Mouse (Mus musculus) adrenal gland (tissue): ENCODE results near the gene Impdh1.
"Not testable (repeated sequence)": the region's sequence is repeated elsewhere in the genome, so short reads cannot be mapped to it uniquely, and the experiment has no call there.

Experiments
- intact Hi-C: fragments of 180-260 bp; cut with DNase I; formaldehyde crosslinking; loops from one replicate; pipeline ENCODE4 v1.15.1; 2025
- long read RNA-seq, 2 experiments: library from polyadenylated mRNA; unstranded; transcript quantifications; one replicate each; pipeline ENCODE4 v2.0.0; 2020; ENCODE audit warnings: borderline replicate concordance in 1 of 2; ENCODE audit not compliant: insufficient replicate concordance in 1 of 2

Gene Impdh1
- long read RNA-seq, experiment 1, transcript Impdh1-201 (14 exons, 2,437 nt): major isoform, 6 of 10 reads
- long read RNA-seq, experiment 1, partial matches to known transcripts: 0 of 10 reads
- long read RNA-seq, experiment 1, other reads (novel, unspliced or antisense): 3 of 10 reads
- long read RNA-seq, experiment 2, partial matches to known transcripts: 2 of 8 reads
- long read RNA-seq, experiment 2, other reads (novel, unspliced or antisense): 1 of 8 reads

- intact Hi-C loops: no loop called here
Measured at GRCm38 (mm10) chr6:29215881-29216501, at the start of gene Impdh1. Impdh1 (minus strand) TSS chr6:29216364.

DNA sequence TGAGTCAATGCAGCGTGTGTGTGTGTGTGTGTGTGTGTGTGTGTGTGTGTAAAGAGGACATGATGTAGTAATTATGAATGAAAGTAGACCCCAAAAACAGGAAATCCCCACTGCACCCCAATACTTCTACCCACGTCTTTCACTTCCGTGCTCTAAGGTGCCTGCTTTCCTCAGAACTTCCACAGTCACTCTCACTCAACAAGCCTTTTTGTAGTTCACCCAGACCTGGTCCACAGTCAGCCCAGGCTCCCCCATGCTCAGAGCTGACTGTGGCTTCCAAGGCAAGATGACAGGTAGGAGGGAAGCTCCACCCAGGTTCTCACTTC lies 48.3 kb upstream of the Impdh1 start:
- intact Hi-C loops: no loop called here

DNA sequence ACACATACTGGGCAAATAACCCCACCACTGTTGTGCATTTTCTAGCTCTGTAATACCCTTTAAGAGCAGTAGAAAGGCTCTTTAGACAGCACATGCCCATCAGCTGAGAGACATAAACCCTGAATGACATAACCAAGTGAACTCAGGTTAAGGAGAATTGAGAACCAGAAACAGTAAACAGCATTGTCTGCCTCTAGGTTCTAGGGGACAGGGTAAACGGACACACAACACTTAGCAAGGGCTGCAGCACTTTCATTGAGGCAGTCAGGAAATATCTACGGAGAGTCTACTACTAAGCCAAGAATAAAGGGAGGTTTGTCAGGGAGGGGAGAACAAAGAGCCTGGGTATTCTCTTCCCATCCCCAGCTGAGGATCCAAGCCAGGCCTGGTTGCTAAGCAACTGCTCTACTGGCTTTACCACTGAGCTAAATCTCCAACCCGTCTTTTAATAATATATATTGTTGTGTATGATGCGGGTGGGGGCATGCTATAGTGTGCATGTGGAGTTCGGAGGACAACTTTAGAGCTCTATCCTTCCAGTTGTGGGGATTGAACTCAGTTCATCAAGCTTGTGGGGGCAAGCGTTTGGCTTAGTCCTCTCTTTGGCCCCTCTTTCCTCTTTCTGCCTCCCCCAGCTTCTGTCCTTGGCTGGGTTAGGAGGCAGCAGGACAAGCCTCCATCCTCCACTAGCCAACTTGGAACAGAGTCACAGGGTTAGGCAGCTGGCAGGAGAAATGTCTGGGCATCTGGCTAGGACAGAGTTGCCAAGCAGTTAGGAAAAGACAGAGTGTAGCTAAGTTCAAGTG lies 47.7 kb upstream of the Impdh1 start:
- intact Hi-C loops: no loop called here

- intact Hi-C loops: no loop called here
Measured at GRCm38 (mm10) chr6:29261831-29262230, 45.7 kb upstream of the Impdh1 start.

DNA sequence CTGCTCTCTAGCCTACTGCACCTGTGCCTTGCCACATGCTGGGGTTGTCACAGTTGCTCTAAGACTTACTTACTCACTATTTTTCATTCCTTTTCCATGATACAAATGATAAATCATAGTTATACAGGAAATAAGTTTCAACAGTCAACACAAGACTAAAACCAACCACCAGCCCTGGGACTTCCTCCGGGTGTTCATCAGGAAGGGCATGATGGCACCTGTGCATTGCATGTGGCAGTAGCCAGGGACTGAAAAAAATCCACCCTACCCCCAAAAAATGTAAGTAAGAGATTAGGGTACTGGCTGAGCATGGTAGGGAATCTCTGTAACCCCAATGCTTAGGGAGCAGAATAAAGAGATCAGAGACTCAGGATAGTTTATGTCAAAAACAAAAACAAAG lies 43.3 kb upstream of the Impdh1 start:
- intact Hi-C loops: no loop called here

- intact Hi-C loops: no loop called here
Measured at GRCm38 (mm10) chr6:29247072-29247471, 30.9 kb upstream of the Impdh1 start.

DNA sequence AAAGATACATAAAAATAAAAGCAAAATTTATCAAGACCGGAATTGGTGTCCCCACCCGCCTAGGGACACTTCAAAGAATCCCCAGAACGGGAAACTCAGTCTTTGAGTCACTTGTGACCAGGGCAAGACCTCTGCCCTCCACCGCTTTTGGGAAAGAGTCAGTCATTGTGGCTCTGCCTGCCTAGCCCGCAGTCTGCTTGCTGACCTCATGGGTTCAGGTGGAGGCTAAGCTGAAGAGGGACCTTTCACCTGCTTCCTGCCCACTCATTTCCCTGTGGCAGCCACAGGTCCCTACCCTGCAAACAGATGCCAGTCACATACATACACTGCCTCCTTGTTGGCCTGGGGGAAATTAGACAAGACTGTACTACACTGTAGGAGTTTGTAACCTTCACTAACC lies 30.4 kb upstream of the Impdh1 start:
- intact Hi-C loops: no loop called here

DNA sequence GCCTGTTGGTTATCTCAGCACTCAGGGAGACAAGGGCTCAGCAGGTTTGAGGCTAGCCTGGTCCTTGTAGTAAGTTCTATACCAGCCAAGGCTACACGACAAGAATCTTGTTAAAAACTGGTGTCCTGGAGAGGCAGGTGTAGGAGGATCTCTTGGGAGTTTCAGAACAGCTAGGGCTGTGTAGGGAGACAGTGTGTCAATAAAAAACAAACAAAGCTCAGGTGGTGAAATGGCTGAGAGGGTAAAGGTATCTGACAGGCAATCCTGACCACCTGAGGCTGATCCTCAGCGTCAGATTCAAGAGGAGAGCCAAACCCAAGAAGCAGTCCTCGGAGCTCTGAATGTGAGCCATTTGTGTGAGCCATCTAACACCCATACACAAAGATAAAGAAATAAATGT lies 30.0 kb upstream of the Impdh1 start:
- intact Hi-C loops: no loop called here

DNA sequence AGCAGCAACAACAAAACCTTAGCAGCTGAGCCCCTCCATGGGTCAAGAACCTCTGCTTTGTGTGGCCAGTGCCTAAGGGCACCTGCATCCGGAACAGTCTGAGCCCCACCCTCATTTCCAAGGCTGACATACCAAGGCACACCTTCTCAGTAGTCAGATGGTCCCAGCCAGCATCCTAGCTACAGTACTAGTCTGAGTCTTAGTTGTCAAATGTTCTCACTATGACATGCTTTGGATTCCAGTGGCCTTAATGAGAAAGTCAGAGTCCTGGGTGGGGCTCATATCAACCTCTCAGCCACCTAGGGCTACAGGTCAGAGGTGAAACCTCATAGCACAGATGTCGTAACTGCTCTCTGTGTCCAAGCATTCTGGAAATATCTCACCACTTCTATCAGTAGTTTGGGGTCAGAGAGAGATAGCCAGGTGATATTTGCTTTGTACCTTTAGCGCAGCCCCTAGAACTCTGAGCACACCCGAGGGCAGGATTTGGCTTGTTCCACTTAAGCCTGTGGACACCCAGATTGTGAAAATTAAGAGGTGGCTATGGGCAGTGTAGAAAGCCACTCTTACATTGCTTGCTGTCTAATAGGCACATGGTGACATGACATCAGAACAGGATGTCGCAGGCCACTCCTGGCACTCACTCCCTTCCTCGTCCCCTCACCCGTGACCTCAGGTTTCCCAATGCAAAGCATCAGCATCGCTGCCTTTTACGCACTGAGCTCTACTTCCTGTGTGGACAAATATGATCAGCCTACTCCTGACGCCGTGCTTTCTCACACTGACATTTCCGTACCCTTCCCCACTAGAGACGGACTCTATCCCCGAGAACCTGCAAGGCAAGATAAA lies 29.3 kb upstream of the Impdh1 start:
- intact Hi-C loops: no loop called here

DNA sequence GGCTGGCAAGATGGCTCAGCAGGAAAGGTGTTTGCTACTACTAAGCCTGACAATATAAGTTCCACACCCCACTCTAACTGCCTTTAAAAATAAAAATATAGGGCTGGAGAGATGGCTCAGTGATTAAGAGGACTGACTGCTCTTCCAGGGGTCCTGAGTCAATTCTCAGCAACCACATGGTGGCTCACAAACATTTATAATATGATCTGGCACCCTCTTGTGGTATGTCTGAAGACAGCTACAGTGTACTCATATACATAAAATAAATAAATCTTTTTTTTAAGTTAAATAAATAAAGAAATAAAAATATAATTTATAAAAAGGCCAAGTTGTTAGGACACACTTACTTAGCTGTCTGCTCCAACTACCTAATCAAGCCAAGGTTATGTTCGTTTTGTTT lies 26.1 kb upstream of the Impdh1 start:
- intact Hi-C loops: no loop called here

GRCm38 (mm10) chr6:29241697-29242096 lies 25.5 kb upstream of the Impdh1 start:
- intact Hi-C loops: loop anchor here (2.0 kb wide), 2 partner anchors 37 kb away; partner anchors contain the start of gene Fam71f2

- intact Hi-C loops: loop anchor here (2.0 kb wide), 2 partner anchors 36 to 38 kb away; partner anchors contain the start of gene Fam71f2
Measured at GRCm38 (mm10) chr6:29240806-29241205, 24.6 kb upstream of the Impdh1 start.

- intact Hi-C loops: no loop called here
Measured at GRCm38 (mm10) chr6:29234272-29234671, 18.1 kb upstream of the Impdh1 start.

DNA sequence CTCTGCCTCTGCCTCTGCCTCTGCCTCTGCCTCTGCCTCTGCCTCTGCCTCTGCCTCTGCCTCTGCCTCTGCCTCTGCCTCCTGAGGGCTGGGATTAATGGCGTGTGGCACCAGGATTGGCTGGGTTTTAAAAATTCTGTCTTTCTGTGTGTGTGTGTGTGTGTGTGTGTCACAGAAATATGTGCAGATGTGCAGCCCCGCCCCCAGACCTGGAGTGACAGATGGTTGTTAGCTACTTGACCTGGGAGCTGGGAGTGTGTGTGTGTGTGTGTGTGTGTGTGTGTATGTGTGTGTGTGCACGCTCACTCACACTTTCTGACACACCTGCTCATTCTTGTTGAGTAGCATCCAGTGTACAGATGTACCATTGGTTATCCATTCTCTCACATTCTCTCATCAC lies 17.5 kb upstream of the Impdh1 start:
- intact Hi-C loops: no loop called here

DNA sequence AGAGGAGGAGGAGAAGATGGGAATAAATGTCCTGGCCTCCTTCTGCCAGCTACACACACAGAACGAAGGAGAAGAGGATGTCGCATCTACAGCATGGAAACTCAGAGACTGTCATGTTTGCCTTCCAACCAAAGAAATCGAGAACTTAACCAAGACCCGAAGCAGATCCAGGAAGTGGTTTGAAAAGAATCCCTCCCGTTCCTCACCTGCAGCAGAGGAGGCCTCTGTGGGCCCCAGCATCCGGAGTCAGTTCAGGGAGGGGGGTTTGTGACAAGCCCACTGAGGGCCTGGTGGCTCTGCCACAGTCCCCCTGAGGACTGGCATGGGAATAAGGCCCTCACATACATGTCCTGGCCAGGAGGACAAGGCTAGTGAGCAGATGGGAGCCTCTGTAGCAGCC lies 16.2 kb upstream of the Impdh1 start:
- intact Hi-C loops: no loop called here

GRCm38 (mm10) chr6:29231799-29232198 lies 15.6 kb upstream of the Impdh1 start:
- intact Hi-C loops: no loop called here

DNA sequence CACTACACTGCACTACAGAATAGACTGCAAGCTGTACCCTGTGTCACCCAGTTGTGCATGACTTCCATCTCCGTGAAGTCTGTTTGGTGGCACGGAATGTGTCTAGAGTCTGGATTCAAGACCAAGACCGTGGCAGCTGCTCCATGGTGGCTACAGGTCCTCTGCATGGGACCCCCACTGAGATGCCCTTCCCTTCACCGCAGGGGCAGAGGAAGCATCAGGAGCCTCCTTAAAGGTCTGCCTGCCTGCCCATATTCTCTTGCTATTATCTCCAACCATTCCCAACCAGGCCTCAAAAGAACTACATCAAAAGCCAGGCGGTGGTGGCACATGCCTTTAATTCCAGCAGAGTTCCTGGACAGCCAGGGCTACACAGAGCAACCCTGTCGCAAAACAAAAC lies 14.2 kb upstream of the Impdh1 start:
- intact Hi-C loops: no loop called here

GRCm38 (mm10) chr6:29229265-29229913 lies 13.2 kb upstream of the Impdh1 start:
- intact Hi-C loops: no loop called here

DNA sequence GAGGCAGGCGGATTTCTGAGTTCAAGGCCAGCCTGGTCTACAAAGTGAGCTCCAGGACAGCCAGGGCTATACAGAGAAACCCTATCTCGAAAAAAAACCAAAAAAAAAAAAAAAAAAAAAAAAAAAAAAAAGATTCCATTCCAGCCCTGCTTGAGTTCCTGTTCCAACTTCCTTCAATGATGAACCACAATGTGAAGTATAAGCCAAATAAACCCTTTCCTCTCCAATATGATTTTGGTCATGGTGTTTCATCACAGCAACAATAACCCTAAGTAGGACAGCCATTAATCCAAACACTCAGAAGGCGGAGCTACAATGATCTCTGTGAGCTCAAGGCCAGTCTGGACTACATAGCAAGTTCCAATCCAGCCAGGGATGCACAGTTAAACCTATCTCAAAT lies 1.6 kb upstream of the Impdh1 start:
- intact Hi-C loops: not testable (repeated sequence)

- intact Hi-C loops: no loop called here
Measured at GRCm38 (mm10) chr6:29215181-29215580, 983 bp downstream of the Impdh1 start.

GRCm38 (mm10) chr6:29214776-29215175 lies 1.4 kb downstream of the Impdh1 start:
- intact Hi-C loops: no loop called here
